Mouse (Mus musculus) brain, embryonic 14.5 days (tissue): ENCODE data around the gene Fmod.

Source experiments
- CTCF ChIP-seq: fragments of 200-500 bp; IDR thresholded peaks from 2 replicates; pipeline ENCODE4 v1.5.1; 2012; ENCODE audit warnings: inconsistent platforms, mild to moderate bottlenecking, moderate library complexity, borderline replicate concordance; ENCODE audit not compliant: insufficient read depth, insufficient read length; ENCODE audit errors: extremely low read depth
- POLR2A ChIP-seq: fragments of 200-500 bp; IDR thresholded peaks from 2 replicates; pipeline ENCODE4 v1.6.1; 2012; ENCODE audit warnings: mild to moderate bottlenecking, inconsistent platforms, borderline replicate concordance; ENCODE audit not compliant: poor library complexity, insufficient read depth, insufficient read length, severe bottlenecking; ENCODE audit errors: extremely low read depth

DNA sequence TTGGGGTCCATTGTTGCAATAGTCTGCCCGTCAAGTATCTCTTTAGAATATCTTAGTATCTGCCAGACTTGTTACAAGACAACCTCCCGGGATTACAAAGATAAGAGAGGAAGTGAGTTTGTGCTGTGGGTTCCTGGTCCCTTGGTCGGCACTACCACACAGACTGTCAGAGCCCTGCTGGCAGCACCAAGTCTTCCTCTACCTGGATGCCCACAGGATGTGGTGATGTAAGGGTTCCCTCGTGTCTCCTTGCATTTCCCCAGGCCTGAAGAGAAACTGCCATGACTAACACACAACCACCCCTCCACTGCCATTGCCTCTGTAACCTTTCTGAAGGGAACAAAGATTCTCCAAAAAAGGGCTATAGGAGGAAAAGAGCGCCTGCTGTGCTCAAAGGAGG, 11.1 kb upstream of the Fmod start:
- TF ChIP-seq CTCF (no peak), POLR2A (no peak)
